In the genomic region with DNA sequence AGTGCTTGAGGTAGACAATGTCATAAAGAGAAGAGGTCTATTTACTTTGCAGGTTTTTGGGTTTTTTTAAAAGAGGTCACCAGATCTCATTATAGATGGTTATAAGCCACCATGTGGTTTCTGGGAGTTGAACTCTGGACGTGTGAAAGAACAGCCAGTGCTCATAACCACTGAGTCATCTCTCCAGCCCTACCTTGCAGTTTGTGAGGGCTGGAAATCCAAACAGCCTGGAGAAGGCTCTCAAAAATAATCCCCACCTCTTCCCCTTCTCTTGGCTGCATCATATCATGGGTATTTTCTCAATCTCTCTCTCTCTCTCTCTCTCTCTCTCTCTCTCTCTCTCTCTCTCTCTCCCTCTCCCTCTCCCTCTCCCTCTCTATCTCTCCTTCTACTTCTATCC, we compare ENCODE assay signal across 28 mouse cellular contexts. TPM values are rescaled to one million over a fixed set of nuclear protein-coding genes. Genes with fewer than 3 reads are reported as not detected.
"Had no signal": no experiment of that assay in that cellular context is flagged by ENCODE, and none has a peak within 500 bp of the region (broad histone marks: within the 10 kb centered on the region; RNA-seq: fewer than 3 reads in every experiment).

No protein-coding gene starts in this region.

- H3K4me1 ChIP-seq: liver, embryonic 15.5 days; lung, embryonic 15.5 days; megakaryocyte, embryonic 14.5 days; neural tube, embryonic 12.5 days had no signal

- H3K27me3 ChIP-seq: liver, embryonic 15.5 days; lung, embryonic 15.5 days; midbrain, embryonic 12.5 days; neural tube, embryonic 12.5 days had no signal

- H3K4me2 ChIP-seq: liver, embryonic 15.5 days; lung, embryonic 15.5 days; midbrain, embryonic 12.5 days; neural tube, embryonic 12.5 days had no signal

- H3K9me3 ChIP-seq: liver, embryonic 15.5 days; lung, embryonic 15.5 days; megakaryocyte, embryonic 14.5 days; midbrain, embryonic 12.5 days; neural tube, embryonic 12.5 days had no signal

- DNase-seq: liver, postnatal 0 days; lung, adult 2 months; lung, postnatal 14 days; lung, postnatal 36 days; midbrain, embryonic 14.5 days; right cerebral cortex, adult 18-20 months; right cerebral cortex, postnatal 25 days; right cerebral cortex, postnatal 4 days; spleen, adult 18-20 months; thymus, adult 18-20 months; thymus, postnatal 14 days; thymus, postnatal 36 days had no signal

- H3K27ac ChIP-seq: liver, embryonic 15.5 days; lung, embryonic 15.5 days; macrophage; midbrain, embryonic 12.5 days; neural tube, embryonic 12.5 days had no signal

- H3K36me3 ChIP-seq: liver, embryonic 15.5 days; lung, embryonic 15.5 days; midbrain, embryonic 12.5 days; neural tube, embryonic 12.5 days had no signal

- H3K9ac ChIP-seq: liver, embryonic 15.5 days; liver, postnatal 0 days; lung, embryonic 15.5 days; midbrain, embryonic 12.5 days; neural tube, embryonic 12.5 days had no signal

- ATAC-seq: liver, postnatal 0 days; lung, postnatal 0 days had no signal

- H3K4me3 ChIP-seq: liver, embryonic 15.5 days; lung, embryonic 15.5 days; megakaryocyte, embryonic 14.5 days; midbrain, embryonic 12.5 days; neural tube, embryonic 12.5 days had no signal

RNA-seq across cellular contexts. Expression of a gene that starts 8.4 kb away (rescaled TPM):
- total RNA-seq: megakaryocyte progenitor cell, adult 5-6 weeks; monocyte, adult 5-6 weeks had no signal
- polyA plus RNA-seq: macrophage had no signal

RNA-seq across cellular contexts. Expression of a gene that starts 15.4 kb away (rescaled TPM):
- total RNA-seq: megakaryocyte progenitor cell, adult 5-6 weeks; midbrain, postnatal 0 days; monocyte, adult 5-6 weeks; neutrophil, adult 5-6 weeks had no signal
- polyA plus RNA-seq: liver, embryonic 15.5 days; liver, postnatal 0 days; lung, adult 2 months; lung, embryonic 15.5 days; lung, postnatal 0 days; macrophage; midbrain, embryonic 12.5 days; midbrain, embryonic 14.5 days; midbrain, postnatal 0 days; neural tube, embryonic 12.5 days; neural tube, embryonic 14.5 days; small intestine, adult 2 months; stomach, embryonic 14.5 days; stomach, embryonic 16.5 days; thymus, postnatal 0 days had no signal

RNA-seq across cellular contexts. Expression of a gene that starts 15.4 kb away (rescaled TPM):
- total RNA-seq: megakaryocyte progenitor cell, adult 5-6 weeks; monocyte, adult 5-6 weeks; neutrophil, adult 5-6 weeks had no signal
- polyA plus RNA-seq: liver, postnatal 0 days; macrophage; small intestine, adult 2 months had no signal
